Mouse (Mus musculus): ENCODE data around the gene Itih3. TPM values are rescaled to one million over a fixed set of nuclear protein-coding genes. Genes with fewer than 3 reads are reported as not detected.
A peak's percentile ranks its signal among the peaks of the same experiment; 100 is the strongest.

Gene Itih3
- polyA plus RNA-seq (2014; fragmentation: Nextera tagmentation; extraction: Ambion mirVana): 0.33 and 0.39 TPM in 2 replicates

GRCm38 (mm10) chr14:30923375-30924105 is at the start of gene Itih3:
TSS of gene Itih3 (minus strand) at chr14:30923760.
- Histone ChIP-seq H3K9ac (ENCODE audit: low read depth, low read length) (no peak within 1 kb of the TSS), H3K27ac (replicated peaks; ENCODE audit: low read depth, low read length) (no peak within 1 kb of the TSS), H3K4me2 (ENCODE audit: low read depth, low read length) (no peak within 1 kb of the TSS), H3K4me3 (ENCODE audit: low read depth, low read length) (no peak within 1 kb of the TSS), H3K36me3 (ENCODE audit: control insufficient read depth, insufficient read depth, low read length) (no peaks in the 10 kb centered on the region), H3K9me3 (ENCODE audit: control insufficient read depth, low read length) (no peaks in the 10 kb centered on the region), H3K4me1 (ENCODE audit: control insufficient read depth, insufficient read depth, low read length) (no peaks in the 10 kb centered on the region), H3K27me3 (replicated peaks; ENCODE audit: control insufficient read depth, insufficient read depth, low read length) (no peaks in the 10 kb centered on the region)
- WGBS: 63% methylated on average over 6 of the region's 6 CpGs
- DNase-seq (ENCODE audit: low spot score) (no peak), ATAC-seq (ENCODE audit: low read depth) (no peak)

DNA sequence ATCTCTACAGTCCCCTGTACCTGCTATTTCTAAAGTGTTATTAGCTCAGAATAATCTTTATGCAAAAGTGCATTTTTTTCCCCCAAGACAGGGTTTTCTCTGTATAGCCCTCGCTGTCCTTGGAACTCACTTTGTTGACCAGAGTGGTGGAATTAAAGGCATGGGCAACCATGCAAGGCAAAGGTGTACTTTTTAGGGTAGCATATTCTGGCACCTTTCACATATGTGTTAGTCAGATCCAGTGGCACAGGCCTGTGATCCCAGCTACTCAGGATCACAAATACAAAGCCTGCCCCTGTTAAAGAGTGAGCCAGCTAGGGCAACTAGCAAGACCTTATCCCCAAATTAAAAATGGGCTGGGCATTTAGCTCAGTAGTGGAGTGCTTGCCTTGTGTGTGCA is 36.8 kb upstream of the Itih3 start:
- 100% methylated on average over 1 of the region's 1 CpGs for WGBS
- no peaks in the 10 kb centered on the region for H3K27me3 ChIP-seq (replicated peaks; ENCODE audit: control insufficient read depth, insufficient read depth, low read length)
- DNase-seq (ENCODE audit: low spot score) (no peak), ATAC-seq (ENCODE audit: low read depth) (no peak)
- H3K4me1 ChIP-seq (ENCODE audit: control insufficient read depth, insufficient read depth, low read length): no peaks in the 10 kb centered on the region
- no peak overlapping the region for H3K4me3 ChIP-seq (ENCODE audit: low read depth, low read length)
- H3K27ac ChIP-seq (replicated peaks; ENCODE audit: low read depth, low read length): no peak overlapping the region
- H3K9me3 ChIP-seq (ENCODE audit: control insufficient read depth, low read length): no peaks in the 10 kb centered on the region
- no peak overlapping the region for H3K9ac ChIP-seq (ENCODE audit: low read depth, low read length)
- H3K4me2 ChIP-seq (ENCODE audit: low read depth, low read length): no peak overlapping the region
- peaks cover 20% of the 10 kb centered on the region; the same call in 1 of the 2 replicates for H3K36me3 ChIP-seq (ENCODE audit: control insufficient read depth, insufficient read depth, low read length)

GRCm38 (mm10) chr14:30959031-30959430 is 35.5 kb upstream of the Itih3 start:
- Histone ChIP-seq H3K27me3 (replicated peaks; ENCODE audit: control insufficient read depth, insufficient read depth, low read length) (no peaks in the 10 kb centered on the region), H3K36me3 (ENCODE audit: control insufficient read depth, insufficient read depth, low read length) (peaks cover 15% of the 10 kb centered on the region), H3K4me2 (ENCODE audit: low read depth, low read length) (no peak overlapping the region), H3K27ac (replicated peaks; ENCODE audit: low read depth, low read length) (no peak overlapping the region), H3K9me3 (ENCODE audit: control insufficient read depth, low read length) (no peaks in the 10 kb centered on the region), H3K4me1 (ENCODE audit: control insufficient read depth, insufficient read depth, low read length) (no peaks in the 10 kb centered on the region), H3K9ac (ENCODE audit: low read depth, low read length) (no peak overlapping the region), H3K4me3 (ENCODE audit: low read depth, low read length) (no peak overlapping the region)
- ATAC-seq (ENCODE audit: low read depth) (no peak), DNase-seq (ENCODE audit: low spot score) (no peak)
- 97% methylated on average over 4 of the region's 4 CpGs for WGBS

GRCm38 (mm10) chr14:30958517-30958916 is 35.0 kb upstream of the Itih3 start:
- Histone ChIP-seq H3K27me3 (replicated peaks; ENCODE audit: control insufficient read depth, insufficient read depth, low read length) (no peaks in the 10 kb centered on the region), H3K36me3 (ENCODE audit: control insufficient read depth, insufficient read depth, low read length) (peaks cover 20% of the 10 kb centered on the region), H3K9ac (ENCODE audit: low read depth, low read length) (no peak overlapping the region), H3K4me1 (ENCODE audit: control insufficient read depth, insufficient read depth, low read length) (no peaks in the 10 kb centered on the region), H3K4me3 (ENCODE audit: low read depth, low read length) (no peak overlapping the region), H3K9me3 (ENCODE audit: control insufficient read depth, low read length) (no peaks in the 10 kb centered on the region), H3K27ac (replicated peaks; ENCODE audit: low read depth, low read length) (no peak overlapping the region), H3K4me2 (ENCODE audit: low read depth, low read length) (no peak overlapping the region)
- ATAC-seq (ENCODE audit: low read depth) (no peak), DNase-seq (ENCODE audit: low spot score) (no peak)
- 86% methylated on average over 2 of the region's 2 CpGs for WGBS

GRCm38 (mm10) chr14:30951154-30951825 is 27.7 kb upstream of the Itih3 start, which contains the start of gene Nek4:
TSS of gene Nek4 (plus strand) at chr14:30951377.
- ATAC-seq (ENCODE audit: low read depth) (peak; percentile 100), DNase-seq (ENCODE audit: low spot score) (peak; percentile 99)
- Histone ChIP-seq H3K9ac (ENCODE audit: low read depth, low read length) (peak within 1 kb of the TSS; percentile 82), H3K27me3 (replicated peaks; ENCODE audit: control insufficient read depth, insufficient read depth, low read length) (no peaks in the 10 kb centered on the region), H3K9me3 (ENCODE audit: control insufficient read depth, low read length) (no peaks in the 10 kb centered on the region), H3K4me2 (ENCODE audit: low read depth, low read length) (peak within 1 kb of the TSS; percentile 69), H3K36me3 (ENCODE audit: control insufficient read depth, insufficient read depth, low read length) (peaks cover 8% of the 10 kb centered on the region; the same call in 1 of the 2 replicates), H3K4me1 (ENCODE audit: control insufficient read depth, insufficient read depth, low read length) (peaks cover 4% of the 10 kb centered on the region; the same call in 1 of the 2 replicates), H3K4me3 (ENCODE audit: low read depth, low read length) (peak within 1 kb of the TSS; percentile 73), H3K27ac (replicated peaks; ENCODE audit: low read depth, low read length) (peak within 1 kb of the TSS; percentile 80; the same call in 1 of the 2 replicates)
- WGBS: under 1% methylated on average over 46 of the region's 57 CpGs

DNA sequence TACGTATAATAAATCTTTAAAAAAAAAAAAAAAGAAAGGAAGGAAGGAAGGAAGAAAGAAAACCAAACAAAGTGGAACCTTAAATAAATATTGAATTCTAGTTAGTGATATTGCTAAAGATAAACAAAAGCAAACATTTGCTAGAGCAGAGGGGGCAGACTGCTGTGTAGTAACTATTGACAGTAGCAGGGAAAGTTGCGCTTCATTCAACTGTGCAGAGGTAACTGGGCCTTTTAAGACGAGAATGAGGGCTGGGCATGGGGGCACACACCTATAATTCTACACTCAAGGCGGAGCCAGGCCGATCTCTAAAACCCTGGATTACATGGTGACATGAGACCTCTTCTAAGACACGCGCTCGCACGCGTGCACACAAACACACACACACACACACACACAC is 26.4 kb upstream of the Itih3 start:
- Histone ChIP-seq H3K4me3 (ENCODE audit: low read depth, low read length) (no peak overlapping the region), H3K36me3 (ENCODE audit: control insufficient read depth, insufficient read depth, low read length) (peaks cover 8% of the 10 kb centered on the region; the same call in 1 of the 2 replicates), H3K9me3 (ENCODE audit: control insufficient read depth, low read length) (no peaks in the 10 kb centered on the region), H3K4me1 (ENCODE audit: control insufficient read depth, insufficient read depth, low read length) (peaks cover 4% of the 10 kb centered on the region; the same call in 1 of the 2 replicates), H3K9ac (ENCODE audit: low read depth, low read length) (no peak overlapping the region), H3K27me3 (replicated peaks; ENCODE audit: control insufficient read depth, insufficient read depth, low read length) (no peaks in the 10 kb centered on the region), H3K27ac (replicated peaks; ENCODE audit: low read depth, low read length) (no peak overlapping the region), H3K4me2 (ENCODE audit: low read depth, low read length) (no peak overlapping the region)
- DNase-seq (ENCODE audit: low spot score) (no peak), ATAC-seq (ENCODE audit: low read depth) (no peak)
- 93% methylated on average over 10 of the region's 10 CpGs for WGBS

DNA sequence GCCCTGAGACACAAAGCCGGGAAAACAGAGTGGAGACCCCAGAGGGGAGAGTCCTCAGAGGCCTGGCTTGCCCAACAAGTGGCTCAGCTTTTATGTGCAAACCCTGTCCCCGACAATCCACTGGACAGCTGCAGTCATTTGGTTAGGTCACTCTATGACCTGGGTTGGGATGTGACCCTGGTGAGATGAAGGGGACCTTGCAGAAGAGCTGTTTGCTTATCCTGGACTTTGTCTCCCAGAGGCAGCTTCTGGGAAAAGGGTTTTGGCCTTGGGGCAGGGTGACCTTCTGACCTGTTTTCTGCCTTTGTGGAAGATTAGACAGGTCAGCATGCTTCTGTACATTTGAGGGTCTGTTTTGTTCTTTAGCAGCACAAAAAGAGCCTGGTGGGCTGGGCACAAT is 21.2 kb upstream of the Itih3 start:
- no peak overlapping the region for H3K4me3 ChIP-seq (ENCODE audit: low read depth, low read length)
- H3K4me2 ChIP-seq (ENCODE audit: low read depth, low read length): no peak overlapping the region
- WGBS: 56% methylated on average over 2 of the region's 2 CpGs
- H3K9me3 ChIP-seq (ENCODE audit: control insufficient read depth, low read length): no peaks in the 10 kb centered on the region
- H3K4me1 ChIP-seq (ENCODE audit: control insufficient read depth, insufficient read depth, low read length): no peaks in the 10 kb centered on the region
- no peaks in the 10 kb centered on the region for H3K27me3 ChIP-seq (replicated peaks; ENCODE audit: control insufficient read depth, insufficient read depth, low read length)
- ATAC-seq (ENCODE audit: low read depth): no peak
- no peak overlapping the region for H3K27ac ChIP-seq (replicated peaks; ENCODE audit: low read depth, low read length)
- no peaks in the 10 kb centered on the region for H3K36me3 ChIP-seq (ENCODE audit: control insufficient read depth, insufficient read depth, low read length)
- no peak for DNase-seq (ENCODE audit: low spot score)
- H3K9ac ChIP-seq (ENCODE audit: low read depth, low read length): no peak overlapping the region

- Histone ChIP-seq H3K36me3 (ENCODE audit: control insufficient read depth, insufficient read depth, low read length) (no peaks in the 10 kb centered on the region), H3K4me3 (ENCODE audit: low read depth, low read length) (no peak overlapping the region), H3K27me3 (replicated peaks; ENCODE audit: control insufficient read depth, insufficient read depth, low read length) (no peaks in the 10 kb centered on the region), H3K9ac (ENCODE audit: low read depth, low read length) (no peak overlapping the region), H3K4me1 (ENCODE audit: control insufficient read depth, insufficient read depth, low read length) (no peaks in the 10 kb centered on the region), H3K4me2 (ENCODE audit: low read depth, low read length) (no peak overlapping the region), H3K27ac (replicated peaks; ENCODE audit: low read depth, low read length) (no peak overlapping the region), H3K9me3 (ENCODE audit: control insufficient read depth, low read length) (no peaks in the 10 kb centered on the region)
- peak; percentile 17 for DNase-seq (ENCODE audit: low spot score)
- no peak for ATAC-seq (ENCODE audit: low read depth)
- 61% methylated on average over 11 of the region's 11 CpGs for WGBS
These were observed 20.5 kb upstream of the Itih3 start for GRCm38 (mm10) chr14:30943860-30944674.

All from embryonic facial prominence, embryonic 14.5 days (tissue).